Mouse (Mus musculus) midbrain, embryonic 15.5 days (tissue): ENCODE measurements around the gene Zfp704. TPM values are rescaled to one million over a fixed set of nuclear protein-coding genes. Genes with fewer than 3 reads are reported as not detected.

Experiments
- ATAC-seq: fragments of 200-750 bp; cut with Nextera tagmentation; replicated peaks from 2 replicates; pipeline ENCODE4 v1.8.0; 2017; ENCODE audit warnings: moderate TSS enrichment
- H3K27ac ChIP-seq: fragments of 300-500 bp; sonication (generic); 2 replicates; pipeline ENCODE4 v1.5.1; 2015; ENCODE audit warnings: mild to moderate bottlenecking, inconsistent platforms
- H3K27me3 ChIP-seq: fragments of 300-500 bp; sonication (generic); replicated peaks from 2 replicates; pipeline ENCODE4 v1.6.1; 2015; ENCODE audit warnings: inconsistent platforms
- H3K36me3 ChIP-seq: fragments of 300-500 bp; sonication (generic); replicated peaks from 2 replicates; pipeline ENCODE4 v1.6.1; 2015; ENCODE audit warnings: inconsistent platforms
- H3K4me1 ChIP-seq: fragments of 300-500 bp; sonication (generic); 2 replicates; pipeline ENCODE4 v1.6.1; 2015; ENCODE audit warnings: inconsistent platforms
- H3K4me2 ChIP-seq: fragments of 300-500 bp; sonication (generic); 2 replicates; pipeline ENCODE4 v1.6.1; 2015; ENCODE audit warnings: inconsistent platforms, mild to moderate bottlenecking, moderate library complexity
- H3K4me3 ChIP-seq: fragments of 300-500 bp; sonication (generic); 2 replicates; pipeline ENCODE4 v1.5.1; 2015; ENCODE audit warnings: mild to moderate bottlenecking, inconsistent platforms
- H3K9ac ChIP-seq: fragments of 300-500 bp; sonication (generic); 2 replicates; pipeline ENCODE4 v1.6.1; 2015; ENCODE audit warnings: mild to moderate bottlenecking, inconsistent platforms
- H3K9me3 ChIP-seq: fragments of 300-500 bp; sonication (generic); 2 replicates; pipeline ENCODE4 v1.6.1; 2016; ENCODE audit warnings: inconsistent platforms
- WGBS: fragments of 180-500 bp; shearing (Covaris S2); methylation state at CpG from one replicate; pipeline ENCODE4 v1.1.7; 2015; ENCODE audit warnings: mixed read lengths; 5-methylcytosine and 5-hydroxymethylcytosine counted together
- polyA plus RNA-seq: library from polyadenylated mRNA; unstranded; fragments of >200 nt; fragmentation: Nextera tagmentation; extraction: Ambion mirVana; gene quantifications from 2 replicates; pipeline ENCODE4 v1.2.1, GENCODE M21; 2015

Zfp704 gene
- polyA plus RNA-seq, 1 experiment from 2014 or later = 13.8 TPM

DNA sequence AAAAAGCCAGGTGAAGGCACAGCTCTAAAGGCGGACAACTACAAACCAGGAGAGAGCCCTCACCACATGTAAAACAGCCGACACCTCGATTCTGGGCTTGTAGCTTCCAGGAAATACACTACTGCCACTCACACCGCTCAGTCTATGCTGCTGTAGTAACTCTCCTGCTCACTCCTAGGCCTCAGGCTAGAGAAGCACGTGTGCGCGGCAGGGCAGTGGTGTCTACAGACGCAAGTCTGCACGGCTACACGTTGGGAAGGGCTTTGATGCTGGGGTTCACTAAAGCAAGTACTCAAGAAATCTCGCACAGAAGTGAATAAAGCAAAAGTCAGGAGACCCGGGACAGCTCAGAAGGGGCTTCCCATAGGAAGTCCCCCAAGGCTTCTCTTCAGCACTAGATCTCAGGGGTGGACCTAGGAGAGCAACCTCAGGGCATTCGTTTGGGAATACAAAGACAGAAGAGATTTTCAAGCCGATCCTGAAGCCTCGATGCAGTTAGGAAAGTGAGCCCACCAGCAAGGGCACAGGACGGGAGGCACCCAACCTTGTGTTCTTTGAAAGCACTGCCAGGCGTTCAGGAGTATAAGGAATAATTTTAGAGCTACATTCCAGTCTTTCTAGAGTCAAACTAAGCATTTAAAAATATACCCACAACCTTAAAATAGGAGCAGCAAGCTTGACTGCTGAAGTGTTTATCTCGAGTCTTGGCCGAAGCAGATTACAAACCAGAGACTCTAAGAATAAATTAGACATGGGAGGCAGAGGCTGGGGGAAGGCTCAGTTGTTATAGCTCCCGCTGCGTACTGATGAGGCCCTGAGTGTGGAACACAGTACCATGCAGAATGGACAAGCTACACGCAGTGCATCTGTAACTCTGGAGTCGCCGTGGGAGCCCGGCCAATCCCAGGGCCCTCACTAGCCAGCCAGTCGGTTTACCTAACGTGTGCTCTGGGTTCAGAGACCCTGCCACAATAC is 168.0 kb downstream of the Zfp704 start:
- no peak overlapping the region for H3K27ac ChIP-seq
- H3K36me3 ChIP-seq = no peaks in the 10 kb centered on the region
- 86% methylated on average over 27 of the region's 27 CpGs for WGBS
- no peaks in the 10 kb centered on the region for H3K4me1 ChIP-seq
- no peak overlapping the region for H3K4me2 ChIP-seq
- no peaks in the 10 kb centered on the region for H3K27me3 ChIP-seq
- no peaks in the 10 kb centered on the region for H3K9me3 ChIP-seq
- no peak overlapping the region for H3K4me3 ChIP-seq
- no peak overlapping the region for H3K9ac ChIP-seq
- no peak for ATAC-seq

GRCm38 (mm10) chr3:9440466-9440865 is 169.4 kb downstream of the Zfp704 start:
- H3K4me3 ChIP-seq = no peak overlapping the region
- no peaks in the 10 kb centered on the region for H3K9me3 ChIP-seq
- no peak overlapping the region for H3K4me2 ChIP-seq
- ATAC-seq = no peak
- H3K27me3 ChIP-seq = no peaks in the 10 kb centered on the region
- no peak overlapping the region for H3K27ac ChIP-seq
- no peak overlapping the region for H3K9ac ChIP-seq
- WGBS = 91% methylated on average over 6 of the region's 6 CpGs
- H3K36me3 ChIP-seq = no peaks in the 10 kb centered on the region
- H3K4me1 ChIP-seq = 0 out of 2 replicates have a peak, but pooled peaks cover 3% of the 10 kb centered on the region

- no peak for ATAC-seq
- H3K9me3 ChIP-seq = no peaks in the 10 kb centered on the region
- H3K4me1 ChIP-seq = 0 out of 2 replicates have a peak, but pooled peaks cover 3% of the 10 kb centered on the region
- 87% methylated on average over 11 of the region's 11 CpGs for WGBS
- no peaks in the 10 kb centered on the region for H3K36me3 ChIP-seq
- no peaks in the 10 kb centered on the region for H3K27me3 ChIP-seq
- no peak overlapping the region for H3K4me3 ChIP-seq
- no peak overlapping the region for H3K9ac ChIP-seq
- H3K4me2 ChIP-seq = no peak overlapping the region
- H3K27ac ChIP-seq = no peak overlapping the region
These were observed 170.1 kb downstream of the Zfp704 start for GRCm38 (mm10) chr3:9439619-9440286.

DNA sequence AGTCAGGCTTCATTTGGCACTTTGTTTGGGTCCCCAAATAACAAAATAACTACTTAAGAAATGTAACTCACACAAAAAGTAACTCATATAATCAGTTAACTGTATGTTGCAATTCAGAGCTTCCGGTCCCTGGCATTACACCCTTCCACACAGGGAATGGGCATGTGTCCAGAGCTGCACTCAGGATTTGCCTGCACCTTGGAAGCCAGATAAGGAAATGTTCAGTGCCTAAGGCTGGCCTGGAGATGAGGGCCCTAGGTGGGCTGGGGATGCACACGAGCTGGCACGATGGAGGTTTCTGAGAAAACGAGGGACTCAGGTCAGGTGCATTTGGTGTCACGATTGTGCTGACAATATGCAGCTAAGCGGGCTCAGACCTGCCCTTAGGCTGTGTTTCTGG is 173.6 kb downstream of the Zfp704 start:
- Histone ChIP-seq H3K9ac (no peak overlapping the region), H3K27ac (no peak overlapping the region), H3K36me3 (no peaks in the 10 kb centered on the region), H3K4me1 (0 out of 2 replicates have a peak, but pooled peaks cover 3% of the 10 kb centered on the region), H3K27me3 (no peaks in the 10 kb centered on the region), H3K9me3 (no peaks in the 10 kb centered on the region), H3K4me3 (no peak overlapping the region), H3K4me2 (no peak overlapping the region)
- WGBS = 85% methylated on average over 6 of the region's 6 CpGs
- ATAC-seq = no peak

- no peak overlapping the region for H3K4me3 ChIP-seq
- H3K9me3 ChIP-seq = no peaks in the 10 kb centered on the region
- no peaks in the 10 kb centered on the region for H3K36me3 ChIP-seq
- WGBS = 93% methylated on average over 14 of the region's 14 CpGs
- H3K4me2 ChIP-seq = no peak overlapping the region
- H3K9ac ChIP-seq = no peak overlapping the region
- no peaks in the 10 kb centered on the region for H3K27me3 ChIP-seq
- ATAC-seq = no peak
- H3K27ac ChIP-seq = no peak overlapping the region
- H3K4me1 ChIP-seq = 0 out of 2 replicates have a peak, but pooled peaks cover 3% of the 10 kb centered on the region
These were observed 175.3 kb downstream of the Zfp704 start for GRCm38 (mm10) chr3:9434394-9435175.

GRCm38 (mm10) chr3:9432796-9433526 is 176.9 kb downstream of the Zfp704 start:
- Histone ChIP-seq H3K4me3 (no peak overlapping the region), H3K4me1 (peaks cover 3% of the 10 kb centered on the region; the same call in 1 of the 2 replicates), H3K27ac (no peak overlapping the region), H3K4me2 (no peak overlapping the region), H3K27me3 (no peaks in the 10 kb centered on the region), H3K36me3 (no peaks in the 10 kb centered on the region), H3K9me3 (no peaks in the 10 kb centered on the region), H3K9ac (no peak overlapping the region)
- no peak for ATAC-seq
- WGBS = 87% methylated on average over 16 of the region's 16 CpGs

DNA sequence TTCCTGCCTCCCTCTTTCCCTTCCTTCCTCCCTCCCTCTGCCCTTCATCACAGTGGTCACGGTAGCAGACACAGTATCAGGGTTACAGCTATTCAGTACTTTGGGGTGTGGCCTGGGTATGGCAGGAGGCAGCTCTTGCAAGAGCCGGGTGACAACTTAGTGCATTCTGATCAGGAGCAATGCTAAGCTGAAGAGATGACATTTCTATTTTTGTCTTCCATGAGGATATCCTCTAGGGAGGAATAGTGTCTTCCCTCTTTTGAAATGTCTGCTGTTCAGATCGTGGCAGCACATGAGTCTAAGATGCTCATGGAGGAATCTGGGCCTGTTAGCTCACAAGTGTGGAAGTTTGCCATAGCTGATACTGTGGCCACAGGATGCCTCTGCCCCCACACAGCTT is 177.7 kb downstream of the Zfp704 start:
- no peak overlapping the region for H3K4me3 ChIP-seq

GRCm38 (mm10) chr3:9429946-9430345 is 179.9 kb downstream of the Zfp704 start:
- Histone ChIP-seq H3K36me3 (no peaks in the 10 kb centered on the region), H3K4me2 (no peak overlapping the region), H3K9ac (no peak overlapping the region), H3K4me1 (no peaks in the 10 kb centered on the region; the same call in 1 of the 2 replicates), H3K9me3 (no peaks in the 10 kb centered on the region), H3K4me3 (no peak overlapping the region), H3K27me3 (no peaks in the 10 kb centered on the region), H3K27ac (no peak overlapping the region)
- no peak for ATAC-seq
- 90% methylated on average over 3 of the region's 3 CpGs for WGBS

More for the DNA sequence above, 177.7 kb downstream of the Zfp704 start:
- Histone ChIP-seq H3K9me3 (no peaks in the 10 kb centered on the region), H3K4me1 (peaks cover 3% of the 10 kb centered on the region; the same call in 1 of the 2 replicates), H3K36me3 (no peaks in the 10 kb centered on the region), H3K27me3 (no peaks in the 10 kb centered on the region), H3K9ac (no peak overlapping the region), H3K4me2 (no peak overlapping the region), H3K27ac (no peak overlapping the region)
- 63% methylated on average over 3 of the region's 3 CpGs for whole genome bisulfite sequencing
- no peak for ATAC-seq

DNA sequence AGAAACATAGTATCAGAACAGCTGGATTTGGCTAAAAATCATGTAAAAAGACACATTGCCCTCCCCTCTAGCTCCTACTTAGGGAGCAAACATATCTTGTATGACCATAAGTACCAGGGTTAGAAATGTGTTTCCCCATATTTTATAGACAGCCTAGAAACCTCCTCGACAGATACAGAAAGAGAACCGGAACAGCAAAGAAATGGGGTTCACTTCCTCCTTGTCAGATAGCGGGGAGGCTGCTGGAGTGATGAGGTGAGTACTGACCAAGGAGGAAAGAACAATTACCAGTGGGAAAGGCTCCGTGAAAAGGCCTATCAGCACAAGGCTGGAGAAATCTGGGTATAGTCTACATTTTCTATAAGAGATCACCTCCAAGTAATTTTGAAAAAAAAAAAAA is 182.1 kb downstream of the Zfp704 start:
- 91% methylated on average over 4 of the region's 4 CpGs for WGBS
- H3K4me2 ChIP-seq = no peak overlapping the region
- no peaks in the 10 kb centered on the region for H3K9me3 ChIP-seq
- no peaks in the 10 kb centered on the region; the same call in 1 of the 2 replicates for H3K4me1 ChIP-seq
- no peak for ATAC-seq
- H3K36me3 ChIP-seq = no peaks in the 10 kb centered on the region
- no peak overlapping the region for H3K9ac ChIP-seq
- no peak overlapping the region for H3K27ac ChIP-seq
- no peaks in the 10 kb centered on the region for H3K27me3 ChIP-seq
- no peak overlapping the region for H3K4me3 ChIP-seq

- Histone ChIP-seq H3K36me3 (no peaks in the 10 kb centered on the region), H3K27ac (no peak overlapping the region), H3K4me1 (no peaks in the 10 kb centered on the region; the same call in 1 of the 2 replicates), H3K9ac (no peak overlapping the region), H3K4me2 (no peak overlapping the region), H3K4me3 (no peak overlapping the region), H3K9me3 (no peaks in the 10 kb centered on the region), H3K27me3 (no peaks in the 10 kb centered on the region)
- 89% methylated on average over 5 of the region's 5 CpGs for WGBS
- ATAC-seq = no peak
These were observed 184.2 kb downstream of the Zfp704 start for GRCm38 (mm10) chr3:9425661-9426060.

- WGBS = 82% methylated on average over 6 of the region's 6 CpGs
- no peak overlapping the region for H3K9ac ChIP-seq
- no peaks in the 10 kb centered on the region for H3K9me3 ChIP-seq
- H3K27me3 ChIP-seq = no peaks in the 10 kb centered on the region
- H3K36me3 ChIP-seq = no peaks in the 10 kb centered on the region
- no peaks in the 10 kb centered on the region; the same call in 1 of the 2 replicates for H3K4me1 ChIP-seq
- no peak overlapping the region for H3K4me3 ChIP-seq
- ATAC-seq = no peak
- H3K27ac ChIP-seq = no peak overlapping the region
- H3K4me2 ChIP-seq = no peak overlapping the region
These were observed 185.2 kb downstream of the Zfp704 start for GRCm38 (mm10) chr3:9424637-9425036.
